Comparison of ENCODE assay signal across 24 mouse cellular contexts in genomic region chr1:164887775-164888174, GRCm38 (mm10). TPM values are rescaled to one million over a fixed set of nuclear protein-coding genes. Genes with fewer than 3 reads are reported as not detected.
DNase-seq lines count a peak whose midpoint lies in the region; ATAC-seq and TF ChIP-seq lines count a peak whose summit lies in the region.
"Had no signal": no experiment of that assay in that cellular context is flagged by ENCODE, and none has a peak within 500 bp of the region (broad histone marks: within the 10 kb centered on the region; RNA-seq: fewer than 3 reads in every experiment).

No protein-coding gene starts in this region.

- DNase-seq in heart, adult 11 months = no peak
- peak; percentile 10 for DNase-seq in limb, embryonic 14.5 days (ENCODE audit: low spot score)
- no peak for DNase-seq in limb, embryonic 10.5 days (ENCODE audit: low spot score)
- DNase-seq in Patski (ENCODE audit: low read depth, low spot score) = no peak
- DNase-seq in right cerebral cortex, postnatal 4 days = no peak
- DNase-seq: cerebellum, adult 18-20 months; cerebellum, postnatal 14 days; gastrocnemius, postnatal 25 days; kidney, adult 11 months; kidney, postnatal 4 days; layer of hippocampus, adult 9-11 months; lung, embryonic 14.5 days; lung, postnatal 4 days; midbrain, embryonic 14.5 days had no signal

- no peak overlapping the region for H3K4me2 ChIP-seq in heart, embryonic 12.5 days
- no peak overlapping the region for H3K4me2 ChIP-seq in limb, embryonic 14.5 days (replicated peaks; ENCODE audit: low read depth, low read length, severe bottlenecking)
- H3K4me2 ChIP-seq: embryonic facial prominence, embryonic 13.5 days; forebrain, embryonic 15.5 days; hindbrain, embryonic 13.5 days; kidney, embryonic 15.5 days; limb, embryonic 15.5 days; lung, embryonic 14.5 days; neural tube, embryonic 12.5 days had no signal

- CTCF ChIA-PET in Patski (lab: Charles Lee) = interaction anchor here (1.0 to 1.6 kb wide), 3 partner anchors 20 to 161 kb away, joined by 3 read pairs; no protein-coding TSS in a partner anchor

- no peaks in the 10 kb centered on the region for H3K9me3 ChIP-seq in heart, embryonic 12.5 days (replicated peaks)
- H3K9me3 ChIP-seq in limb, embryonic 14.5 days (ENCODE audit: control insufficient read depth, low read length) = no peaks in the 10 kb centered on the region
- H3K9me3 ChIP-seq in limb, embryonic 10.5 days (replicated peaks) = no peaks in the 10 kb centered on the region
- H3K9me3 ChIP-seq: embryonic facial prominence, embryonic 13.5 days; forebrain, embryonic 15.5 days; hindbrain, embryonic 13.5 days; kidney, embryonic 15.5 days; limb, embryonic 15.5 days; neural tube, embryonic 12.5 days had no signal

- WGBS in heart, embryonic 12.5 days = 31% methylated on average over 2 of the region's 2 CpGs
- 76% methylated on average over 2 of the region's 2 CpGs for WGBS in limb, embryonic 14.5 days
- WGBS in limb, embryonic 10.5 days = 83% methylated on average over 2 of the region's 2 CpGs
- 64% methylated on average over 2 of the region's 2 CpGs for WGBS in olfactory bulb, adult 2 months

- H3K27me3 ChIP-seq in heart, embryonic 12.5 days (replicated peaks) = no peaks in the 10 kb centered on the region
- no peaks in the 10 kb centered on the region for H3K27me3 ChIP-seq in limb, embryonic 14.5 days (ENCODE audit: control insufficient read depth, insufficient read depth, low read length)
- H3K27me3 ChIP-seq in limb, embryonic 10.5 days (ENCODE audit: low read depth, poor library complexity, severe bottlenecking) = no peaks in the 10 kb centered on the region
- H3K27me3 ChIP-seq in Patski = no peaks in the 10 kb centered on the region
- H3K27me3 ChIP-seq: embryonic facial prominence, embryonic 13.5 days; forebrain, embryonic 15.5 days; hindbrain, embryonic 13.5 days; kidney, embryonic 15.5 days; limb, embryonic 15.5 days; neural tube, embryonic 12.5 days had no signal

- TF ChIP-seq POLR2A in limb, embryonic 14.5 days (IDR thresholded peaks at IDR 0.05; ENCODE audit: borderline replicate concordance, extremely low read depth, insufficient read depth, insufficient read length) = no peak
- TF ChIP-seq POLR2A in olfactory bulb, adult 2 months (IDR thresholded peaks at IDR 0.05; ENCODE audit: insufficient read depth, low read depth, low read length) = no peak

- TF ChIP-seq CTCF in Patski (IDR thresholded peaks at IDR 0.05) = no peak
- no peak for TF ChIP-seq CTCF in olfactory bulb, adult 2 months (IDR thresholded peaks at IDR 0.05; ENCODE audit: insufficient read depth, low read depth, low read length)

- no peak overlapping the region for H3K9ac ChIP-seq in heart, embryonic 12.5 days
- no peak overlapping the region for H3K9ac ChIP-seq in limb, embryonic 14.5 days (ENCODE audit: low read depth, low read length, severe bottlenecking)
- H3K9ac ChIP-seq: embryonic facial prominence, embryonic 13.5 days; forebrain, embryonic 15.5 days; hindbrain, embryonic 13.5 days; kidney, embryonic 15.5 days; limb, embryonic 15.5 days; liver, embryonic 14.5 days; lung, embryonic 14.5 days; neural tube, embryonic 12.5 days had no signal

- no peak overlapping the region for H3K4me3 ChIP-seq in heart, embryonic 12.5 days
- no peak overlapping the region for H3K4me3 ChIP-seq in limb, embryonic 14.5 days (replicated peaks; ENCODE audit: low read length)
- no peak overlapping the region for H3K4me3 ChIP-seq in limb, embryonic 10.5 days
- H3K4me3 ChIP-seq in olfactory bulb, adult 2 months (ENCODE audit: insufficient read depth, low read depth, low read length) = no peak overlapping the region
- H3K4me3 ChIP-seq: embryonic facial prominence, embryonic 13.5 days; forebrain, embryonic 15.5 days; hindbrain, embryonic 13.5 days; kidney, embryonic 15.5 days; limb, embryonic 15.5 days; neural tube, embryonic 12.5 days had no signal

- in situ Hi-C loops in Patski (cut with MboI; ENCODE audit: low pct_unique_long_range_greater_than_20kb) = no loop called here

- peak overlapping the region; percentile 66 for H3K27ac ChIP-seq in heart, embryonic 12.5 days (ENCODE audit: poor library complexity, severe bottlenecking)
- H3K27ac ChIP-seq in limb, embryonic 14.5 days (replicated peaks; ENCODE audit: low read depth, low read length) = no peak overlapping the region
- H3K27ac ChIP-seq in limb, embryonic 10.5 days = no peak overlapping the region
- H3K27ac ChIP-seq in olfactory bulb, adult 2 months (ENCODE audit: insufficient read depth, low read depth, low read length) = peak overlapping the region; percentile 86; the same call in 1 of the 2 replicates
- H3K27ac ChIP-seq: embryonic facial prominence, embryonic 13.5 days; forebrain, embryonic 15.5 days; hindbrain, embryonic 13.5 days; kidney, embryonic 15.5 days; limb, embryonic 15.5 days; liver, embryonic 14.5 days; neural tube, embryonic 12.5 days had no signal

- peak; percentile 73 for ATAC-seq in heart, embryonic 12.5 days (ENCODE audit: insufficient number of reproducible peaks, low FRiP score)
- ATAC-seq in limb, embryonic 14.5 days (ENCODE audit: low FRiP score, low read depth) = 0 out of 2 replicates have a peak, but pooled peaks have one; percentile 30
- peak; percentile 76 for ATAC-seq in Patski
- ATAC-seq: forebrain, embryonic 15.5 days had no signal

- H3K4me1 ChIP-seq in heart, embryonic 12.5 days (replicated peaks) = peaks cover 27% of the 10 kb centered on the region
- H3K4me1 ChIP-seq in limb, embryonic 14.5 days (ENCODE audit: control insufficient read depth, insufficient read depth, low read length) = no peaks in the 10 kb centered on the region
- no peaks in the 10 kb centered on the region for H3K4me1 ChIP-seq in limb, embryonic 10.5 days
- no peaks in the 10 kb centered on the region for H3K4me1 ChIP-seq in olfactory bulb, adult 2 months (ENCODE audit: control insufficient read depth, insufficient read depth, low read length)
- H3K4me1 ChIP-seq: embryonic facial prominence, embryonic 13.5 days; forebrain, embryonic 15.5 days; hindbrain, embryonic 13.5 days; kidney, embryonic 15.5 days; limb, embryonic 15.5 days; neural tube, embryonic 12.5 days had no signal

- no peaks in the 10 kb centered on the region for H3K36me3 ChIP-seq in heart, embryonic 12.5 days
- H3K36me3 ChIP-seq in limb, embryonic 14.5 days (ENCODE audit: control insufficient read depth, insufficient read depth, low read length) = no peaks in the 10 kb centered on the region
- H3K36me3 ChIP-seq in limb, embryonic 10.5 days = no peaks in the 10 kb centered on the region
- H3K36me3 ChIP-seq: embryonic facial prominence, embryonic 13.5 days; forebrain, embryonic 15.5 days; hindbrain, embryonic 13.5 days; kidney, embryonic 15.5 days; limb, embryonic 15.5 days; neural tube, embryonic 12.5 days had no signal

- POLR2A ChIA-PET in Patski (lab: Charles Lee) = no interaction called here

RNA-seq across cellular contexts. Expression of gene Xcl1, which starts 47.6 kb away (rescaled TPM):
- not detected in 2 replicates for polyA plus RNA-seq in heart, embryonic 12.5 days (2016; fragmentation: Nextera tagmentation; extraction: Ambion mirVana)
- not detected in 2 replicates for polyA plus RNA-seq in limb, embryonic 14.5 days (2012; rRNA removed)
- polyA plus RNA-seq in limb, embryonic 14.5 days (2014; fragmentation: Nextera tagmentation; extraction: Ambion mirVana) = not detected in 2 replicates
- not detected in 2 replicates for polyA plus RNA-seq in limb, embryonic 10.5 days (2016; fragmentation: Nextera tagmentation; extraction: Ambion mirVana)
- not detected for polyA plus RNA-seq in Patski (2021)
- not detected in 2 replicates for polyA plus RNA-seq in olfactory bulb, adult 2 months (2012; ENCODE audit: insufficient read depth, insufficient read length, low replicate concordance, missing spikeins)
- polyA plus RNA-seq: embryonic facial prominence, embryonic 13.5 days; forebrain, embryonic 15.5 days; hindbrain, embryonic 13.5 days; kidney, embryonic 15.5 days; limb, embryonic 15.5 days; liver, embryonic 14.5 days; lung, embryonic 14.5 days; midbrain, embryonic 14.5 days; neural tube, embryonic 12.5 days; stomach, embryonic 16.5 days had no signal

Comparison
In these comparisons a context has a peak if more than half of its experiments do, and no peak if none do; other contexts are left out.
1. H3K27ac ChIP-seq: peak in heart, embryonic 12.5 days (single experiment) and olfactory bulb, adult 2 months (single experiment); none in limb, embryonic 14.5 days (single experiment) and limb, embryonic 10.5 days (single experiment).
2. Peak in every context shown above with its lines, with median percentiles within 50 percentile points of each other: ATAC-seq.